Mouse (Mus musculus): ENCODE data around the gene Tmem107. TPM values are rescaled to one million over a fixed set of nuclear protein-coding genes. Genes with fewer than 3 reads are reported as not detected.
A peak's percentile ranks its signal among the peaks of the same experiment; 100 is the strongest.

The Tmem107 gene
- total and polyA plus RNA-seq, 3 experiments: 17.2 to 70.8 (median 38.2) TPM

DNA sequence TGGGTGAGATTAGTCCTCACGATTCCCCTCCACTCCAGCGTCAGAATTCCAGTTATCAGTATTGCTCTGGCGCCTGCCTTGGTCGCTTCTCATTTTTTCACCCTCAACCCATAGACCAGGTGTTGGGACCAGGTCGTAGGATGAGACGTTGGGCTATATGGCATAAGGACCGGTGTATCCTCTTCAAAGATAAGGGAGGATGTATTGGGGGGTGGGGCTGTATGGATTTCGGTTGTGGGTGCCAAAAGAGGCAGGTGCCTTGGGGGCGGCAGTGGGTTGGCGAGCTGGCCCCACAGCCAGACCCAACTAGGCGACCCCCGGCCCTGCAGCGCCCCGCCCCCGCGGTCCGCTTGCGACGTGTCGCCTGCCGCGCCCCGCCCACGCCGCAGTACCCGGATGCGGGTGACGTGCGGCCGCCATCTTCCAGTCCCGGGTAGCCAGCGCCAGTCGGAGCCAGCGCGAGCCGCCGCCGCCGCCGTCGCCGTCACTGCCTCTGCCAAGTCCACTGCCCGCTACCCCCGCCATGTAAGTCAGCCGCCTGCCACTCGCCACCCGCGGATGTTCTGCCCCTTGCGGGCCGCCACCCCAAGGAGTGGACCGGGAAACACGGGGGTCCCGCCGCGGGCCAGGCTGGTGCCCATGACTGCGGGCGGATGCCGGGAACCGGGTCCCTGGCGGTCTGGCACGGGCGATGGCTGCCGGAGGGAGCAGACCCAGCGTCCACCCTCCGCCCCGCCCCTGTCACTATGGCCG, 17.7 kb downstream of the Tmem107 start, which contains the start of gene Vamp2:
Gene Vamp2, plus strand, starts transcription at position 388 of the 753 bp plus-strand sequence.
- ATAC-seq (ENCODE audit: extremely low read depth, insufficient number of reproducible peaks, low FRiP score, poor library complexity, severe bottlenecking) (no peak), DNase-seq (ENCODE audit: low spot score) (peak; percentile 64)
- H3K36me3 ChIP-seq (replicated peaks): peaks cover 39% of the 10 kb centered on the region
- peaks cover 59% of the 10 kb centered on the region for H3K4me1 ChIP-seq (ENCODE audit: insufficient read depth, low read depth, low read length)
- H3K9me3 ChIP-seq (replicated peaks): no peaks in the 10 kb centered on the region
- no peak for TF ChIP-seq GATA1 (IDR thresholded peaks at IDR 0.05; ENCODE audit: borderline replicate concordance, low read length)
- no peak for TF ChIP-seq GATA2 (IDR thresholded peaks at IDR 0.05; ENCODE audit: borderline replicate concordance, low read depth, low read length)
- no peak for TF ChIP-seq POLR2AphosphoS5 (IDR thresholded peaks at IDR 0.05; ENCODE audit: insufficient replicate concordance, low read depth, low read length)
- TF ChIP-seq CTCF (IDR thresholded peaks at IDR 0.05; ENCODE audit: low read depth, low read length): no peak
- H3K4me3 ChIP-seq (ENCODE audit: low read depth, low read length): peak within 1 kb of the TSS; percentile 95
- H3K27me3 ChIP-seq (ENCODE audit: insufficient read depth, low read length): peaks cover 6% of the 10 kb centered on the region; the same call in 1 of the 2 replicates

DNA sequence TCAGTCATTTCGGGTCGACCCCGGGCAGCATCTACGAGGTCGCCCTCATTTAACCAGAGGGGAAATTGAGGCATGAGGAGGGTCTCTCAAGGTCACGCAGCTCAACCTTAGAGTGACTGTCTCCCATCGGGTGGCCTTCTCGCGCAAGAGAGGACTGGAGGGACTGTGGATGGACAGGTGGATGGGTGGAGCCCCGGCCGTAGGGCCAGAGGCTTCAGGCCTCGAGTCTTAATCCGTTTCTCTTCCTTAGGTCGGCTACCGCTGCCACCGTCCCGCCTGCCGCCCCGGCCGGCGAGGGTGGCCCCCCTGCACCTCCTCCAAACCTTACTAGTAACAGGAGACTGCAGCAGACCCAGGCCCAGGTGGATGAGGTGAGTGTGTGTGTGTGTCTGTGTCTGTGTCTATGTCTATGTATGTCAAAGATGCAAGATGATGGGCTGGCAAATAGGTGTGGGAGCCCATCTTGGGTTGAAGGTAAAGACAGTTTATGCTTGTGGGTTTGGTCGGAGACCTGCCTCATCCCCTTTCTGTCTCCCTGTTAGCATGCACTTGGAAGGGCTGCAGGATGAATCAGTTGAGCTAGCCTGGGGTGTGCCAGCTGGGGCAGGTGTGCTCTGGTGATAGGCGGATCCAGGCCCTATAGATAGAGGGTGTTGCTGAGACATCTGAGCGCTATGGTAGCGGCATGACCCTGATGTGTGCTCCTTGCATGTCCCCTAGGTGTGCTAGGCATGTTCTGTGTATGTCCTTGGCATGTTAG, 18.4 kb downstream of the Tmem107 start:
- Histone ChIP-seq H3K4me3 (ENCODE audit: low read depth, low read length) (peak overlapping the region; percentile 95), H3K36me3 (replicated peaks) (peaks cover 39% of the 10 kb centered on the region), H3K9me3 (replicated peaks) (no peaks in the 10 kb centered on the region), H3K27me3 (ENCODE audit: insufficient read depth, low read length) (0 out of 2 replicates have a peak, but pooled peaks cover 4% of the 10 kb centered on the region), H3K4me1 (ENCODE audit: insufficient read depth, low read depth, low read length) (peaks cover 62% of the 10 kb centered on the region)
- no peak for TF ChIP-seq POLR2AphosphoS5 (IDR thresholded peaks at IDR 0.05; ENCODE audit: insufficient replicate concordance, low read depth, low read length)
- TF ChIP-seq TAL1 (conservative IDR thresholded peaks at IDR 0.05; ENCODE audit: low read depth, low read length): no peak
- TF ChIP-seq CTCF (IDR thresholded peaks at IDR 0.05; ENCODE audit: low read depth, low read length): no peak
- no peak for TF ChIP-seq GATA1 (IDR thresholded peaks at IDR 0.05; ENCODE audit: borderline replicate concordance, low read length)
- no peak for TF ChIP-seq GATA2 (IDR thresholded peaks at IDR 0.05; ENCODE audit: borderline replicate concordance, low read depth, low read length)
- DNase-seq (ENCODE audit: low spot score): no peak
- ATAC-seq (ENCODE audit: extremely low read depth, insufficient number of reproducible peaks, low FRiP score, poor library complexity, severe bottlenecking): no peak

DNA sequence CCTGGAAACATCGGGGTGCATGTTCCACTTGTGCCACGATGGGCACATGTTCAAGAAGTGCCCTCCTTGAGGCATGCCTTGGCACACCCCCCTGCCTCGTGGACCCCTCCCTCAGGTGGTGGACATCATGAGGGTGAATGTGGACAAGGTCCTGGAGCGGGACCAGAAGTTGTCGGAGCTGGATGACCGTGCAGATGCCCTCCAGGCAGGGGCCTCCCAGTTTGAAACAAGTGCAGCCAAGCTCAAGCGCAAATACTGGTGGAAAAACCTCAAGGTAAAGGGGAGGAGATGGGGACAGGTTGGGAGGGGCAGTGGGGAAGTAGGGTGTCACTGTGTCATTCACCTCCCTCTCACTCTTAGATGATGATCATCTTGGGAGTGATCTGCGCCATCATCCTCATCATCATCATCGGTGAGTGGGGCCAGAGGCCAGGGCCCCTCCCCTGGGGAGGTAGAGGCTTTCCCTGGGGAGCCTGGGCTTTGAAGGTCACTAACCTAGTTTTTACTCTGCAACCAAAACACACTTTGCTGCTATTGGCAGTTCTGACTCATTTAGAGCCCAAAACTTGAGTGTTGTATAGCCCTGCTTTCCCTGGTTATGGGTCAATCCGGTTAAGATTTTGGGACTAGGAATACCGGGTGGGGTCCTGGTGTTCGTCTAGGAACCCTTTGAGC, 19.1 kb downstream of the Tmem107 start:
- DNase-seq (ENCODE audit: low spot score): no peak
- Histone ChIP-seq H3K4me1 (ENCODE audit: insufficient read depth, low read depth, low read length) (peaks cover 68% of the 10 kb centered on the region), H3K36me3 (replicated peaks) (peaks cover 39% of the 10 kb centered on the region), H3K4me3 (ENCODE audit: low read depth, low read length) (peak overlapping the region; percentile 95), H3K27me3 (ENCODE audit: insufficient read depth, low read length) (0 out of 2 replicates have a peak, but pooled peaks cover under 1% of the 10 kb centered on the region), H3K9me3 (replicated peaks) (no peaks in the 10 kb centered on the region)
- TF ChIP-seq POLR2AphosphoS5 (IDR thresholded peaks at IDR 0.05; ENCODE audit: insufficient replicate concordance, low read depth, low read length): no peak
- no peak for ATAC-seq (ENCODE audit: extremely low read depth, insufficient number of reproducible peaks, low FRiP score, poor library complexity, severe bottlenecking)

DNA sequence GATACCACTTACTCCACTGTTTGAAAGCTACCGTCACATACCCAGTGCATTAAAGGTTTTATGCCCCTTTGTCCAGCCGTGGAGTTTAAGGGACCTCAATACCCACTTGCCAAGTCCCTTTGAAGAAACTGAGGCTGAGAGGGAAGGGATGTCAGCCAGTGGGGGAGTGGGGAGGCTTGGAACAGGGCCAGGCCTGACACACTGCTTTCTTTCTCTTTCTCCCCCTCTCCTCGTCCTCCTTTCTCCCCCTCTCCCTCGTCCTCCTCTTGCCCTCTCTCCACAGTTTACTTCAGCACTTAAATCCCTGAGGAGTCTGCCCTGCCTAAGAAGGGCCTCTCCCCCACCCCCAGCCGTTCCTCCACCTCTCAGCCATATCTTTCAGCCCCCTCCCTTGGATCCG, 19.8 kb downstream of the Tmem107 start:
- no peak for TF ChIP-seq CTCF (IDR thresholded peaks at IDR 0.05; ENCODE audit: low read depth, low read length)
- TF ChIP-seq POLR2AphosphoS5 (IDR thresholded peaks at IDR 0.05; ENCODE audit: insufficient replicate concordance, low read depth, low read length): no peak
- no peak for TF ChIP-seq TAL1 (conservative IDR thresholded peaks at IDR 0.05; ENCODE audit: low read depth, low read length)
- no peak for TF ChIP-seq GATA1 (IDR thresholded peaks at IDR 0.05; ENCODE audit: borderline replicate concordance, low read length)
- no peak for TF ChIP-seq GATA2 (IDR thresholded peaks at IDR 0.05; ENCODE audit: borderline replicate concordance, low read depth, low read length)
- no peaks in the 10 kb centered on the region for H3K9me3 ChIP-seq (replicated peaks)
- H3K4me1 ChIP-seq (ENCODE audit: insufficient read depth, low read depth, low read length): peaks cover 71% of the 10 kb centered on the region
- peaks cover 39% of the 10 kb centered on the region for H3K36me3 ChIP-seq (replicated peaks)
- H3K4me3 ChIP-seq (ENCODE audit: low read depth, low read length): no peak overlapping the region
- H3K27me3 ChIP-seq (ENCODE audit: insufficient read depth, low read length): no peaks in the 10 kb centered on the region
- ATAC-seq (ENCODE audit: extremely low read depth, insufficient number of reproducible peaks, low FRiP score, poor library complexity, severe bottlenecking): no peak
- DNase-seq (ENCODE audit: low spot score): no peak

DNA sequence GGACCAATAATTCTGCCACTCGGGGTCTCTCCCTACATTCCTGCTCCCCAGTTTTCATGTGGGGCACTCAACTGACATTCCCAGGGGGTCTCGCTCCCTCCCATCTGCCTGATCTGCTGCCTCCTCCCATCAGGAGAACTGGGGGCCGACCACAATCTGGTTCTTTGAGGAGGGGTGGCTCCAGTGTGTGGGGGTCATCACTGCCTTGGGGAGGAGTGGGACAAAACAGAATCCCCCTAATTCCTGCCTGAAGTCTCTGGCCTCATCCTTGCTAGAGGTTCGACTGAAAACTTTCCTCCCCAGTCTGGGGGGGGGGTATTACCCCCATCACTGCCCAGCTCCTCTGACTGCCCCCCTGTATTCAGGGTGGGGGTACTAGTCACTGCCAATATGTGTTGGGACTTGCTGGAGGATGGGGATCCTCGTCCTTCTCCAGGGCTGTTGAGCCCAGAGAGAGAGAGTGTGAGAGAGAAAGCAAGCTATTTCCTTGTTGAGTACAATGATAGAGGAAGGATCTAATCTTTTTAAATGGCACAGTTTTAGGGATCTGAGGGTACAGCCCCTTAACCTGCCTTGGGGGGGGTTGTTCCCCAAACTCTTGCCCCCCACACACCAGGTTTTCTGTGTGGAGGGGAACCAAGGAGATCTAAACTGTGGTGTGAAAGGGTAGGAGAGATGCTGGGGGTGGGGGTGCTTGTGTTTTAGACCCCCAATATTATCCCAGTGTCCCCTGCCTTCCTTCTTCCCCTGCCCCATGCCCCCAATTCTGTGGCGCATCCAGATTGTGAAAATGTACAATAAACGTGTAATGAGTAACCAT, 21.2 kb downstream of the Tmem107 start:
- H3K27me3 ChIP-seq (ENCODE audit: insufficient read depth, low read length): no peaks in the 10 kb centered on the region
- no peak overlapping the region for H3K4me3 ChIP-seq (ENCODE audit: low read depth, low read length)
- H3K4me1 ChIP-seq (ENCODE audit: insufficient read depth, low read depth, low read length): peaks cover 79% of the 10 kb centered on the region
- no peak for TF ChIP-seq TAL1 (conservative IDR thresholded peaks at IDR 0.05; ENCODE audit: low read depth, low read length)
- no peak for TF ChIP-seq CTCF (IDR thresholded peaks at IDR 0.05; ENCODE audit: low read depth, low read length)
- no peak for TF ChIP-seq POLR2AphosphoS5 (IDR thresholded peaks at IDR 0.05; ENCODE audit: insufficient replicate concordance, low read depth, low read length)
- no peak for TF ChIP-seq GATA2 (IDR thresholded peaks at IDR 0.05; ENCODE audit: borderline replicate concordance, low read depth, low read length)
- TF ChIP-seq GATA1 (IDR thresholded peaks at IDR 0.05; ENCODE audit: borderline replicate concordance, low read length): no peak
- ATAC-seq (ENCODE audit: extremely low read depth, insufficient number of reproducible peaks, low FRiP score, poor library complexity, severe bottlenecking): no peak
- H3K9me3 ChIP-seq (replicated peaks): no peaks in the 10 kb centered on the region
- no peak for DNase-seq (ENCODE audit: low spot score)
- H3K36me3 ChIP-seq (replicated peaks): peaks cover 39% of the 10 kb centered on the region
